Comparison of ENCODE assay signal across 8 mouse cellular contexts in genomic region chr16:90995023-90995422, GRCm38 (mm10). TPM values are rescaled to one million over a fixed set of nuclear protein-coding genes. Genes with fewer than 3 reads are reported as not detected.
A peak's percentile ranks its signal among the peaks of the same experiment; 100 is the strongest.
DNase-seq lines count a peak whose midpoint lies in the region; ATAC-seq and TF ChIP-seq lines count a peak whose summit lies in the region.

No protein-coding gene starts in this region.

- 39% methylated on average over 4 of the region's 4 CpGs for WGBS in kidney, adult 2 months
- WGBS in kidney, embryonic 15.5 days = 34% methylated on average over 4 of the region's 4 CpGs
- WGBS in macrophage (ENCODE audit: missing documents) = 0% methylated on average over 4 of the region's 4 CpGs

- no peak for TF ChIP-seq POLR2A in kidney, adult 2 months (IDR thresholded peaks at IDR 0.05; ENCODE audit: low read depth, low read length)

- H3K9ac ChIP-seq in kidney, embryonic 15.5 days = no peak overlapping the region

- no peaks in the 10 kb centered on the region for H3K27me3 ChIP-seq in kidney, adult 2 months (replicated peaks; ENCODE audit: control insufficient read depth, insufficient read depth, low read length)
- H3K27me3 ChIP-seq in kidney, embryonic 15.5 days = no peaks in the 10 kb centered on the region

- H3K4me1 ChIP-seq in kidney, adult 2 months (ENCODE audit: control insufficient read depth, insufficient read depth, low read length) = peaks cover 22% of the 10 kb centered on the region
- peaks cover 5% of the 10 kb centered on the region; the same call in 1 of the 2 replicates for H3K4me1 ChIP-seq in kidney, embryonic 15.5 days
- H3K4me1 ChIP-seq in brown adipose tissue, adult 24 weeks (ENCODE audit: control insufficient read depth, insufficient read depth, insufficient read length, low read length) = peaks cover 5% of the 10 kb centered on the region

- H3K9me3 ChIP-seq in kidney, embryonic 15.5 days (replicated peaks) = no peaks in the 10 kb centered on the region

- no peaks in the 10 kb centered on the region; the same call in 1 of the 2 replicates for H3K36me3 ChIP-seq in kidney, adult 2 months (ENCODE audit: control insufficient read depth, insufficient read depth, low read length)
- peaks cover 7% of the 10 kb centered on the region for H3K36me3 ChIP-seq in kidney, embryonic 15.5 days
- peaks cover 35% of the 10 kb centered on the region for H3K36me3 ChIP-seq in macrophage (ENCODE audit: inconsistent target)

- H3K27ac ChIP-seq in kidney, adult 2 months (ENCODE audit: insufficient read depth, low read depth, low read length) = 0 out of 2 replicates have a peak overlapping the region, but pooled peaks have one; percentile 20
- H3K27ac ChIP-seq in kidney, embryonic 15.5 days = no peak overlapping the region
- H3K27ac ChIP-seq in brown adipose tissue, adult 24 weeks (replicated peaks; ENCODE audit: low read depth, low read length) = peak overlapping the region; percentile 46
- peak overlapping the region; percentile 87 for H3K27ac ChIP-seq in macrophage

- ATAC-seq in kidney, embryonic 15.5 days (replicated peaks; ENCODE audit: low FRiP score) = no peak
- peak; percentile 61 to 78; a peak in 2 of 4 replicates for ATAC-seq in hematopoietic stem cell, adult 5-6 weeks (replicated peaks in 1 of 2; ENCODE audit: insufficient read depth in 1 of 2, low FRiP score in 2 of 2, low TSS enrichment in 1 of 2, low read depth in 1 of 2, poor library complexity in 2 of 2, severe bottlenecking in 2 of 2)

- DNase-seq in kidney, adult 2 months = peak; percentile 48
- no peak for DNase-seq in layer of hippocampus, adult 9-11 months
- DNase-seq in retina, postnatal 1 day = no peak
- no peak for DNase-seq in cerebellum, postnatal 10 days

- H3K4me3 ChIP-seq in kidney, adult 2 months (ENCODE audit: insufficient read depth, low read depth, low read length) = no peak overlapping the region
- H3K4me3 ChIP-seq in kidney, embryonic 15.5 days (replicated peaks) = no peak overlapping the region
- H3K4me3 ChIP-seq in brown adipose tissue, adult 24 weeks (ENCODE audit: insufficient read depth, low read depth, low read length) = no peak overlapping the region
- peak overlapping the region; percentile 11; the same call in 1 of the 2 replicates for H3K4me3 ChIP-seq in macrophage (ENCODE audit: inconsistent target)

- TF ChIP-seq CTCF in kidney, adult 2 months (conservative IDR thresholded peaks at IDR 0.05; ENCODE audit: insufficient read depth, insufficient read length, low read depth, low read length) = no peak

- no peak overlapping the region for H3K4me2 ChIP-seq in kidney, embryonic 15.5 days

- H3K79me2 ChIP-seq in macrophage (ENCODE audit: inconsistent target) = peaks cover 97% of the 10 kb centered on the region

RNA-seq across cellular contexts. Expression of gene Synj1, which starts 16.1 kb away (rescaled TPM):
- polyA plus RNA-seq in kidney, adult 2 months (2012; rRNA removed) = 20.4 and 24.8 TPM in 2 replicates
- 13.0 and 14.4 TPM in 2 replicates for polyA plus RNA-seq in kidney, embryonic 15.5 days (2015; fragmentation: Nextera tagmentation; extraction: Ambion mirVana)
- 9.6 and 11.7 TPM in 2 replicates for polyA plus RNA-seq in brown adipose tissue, adult 24 weeks (2012; ENCODE audit: insufficient read depth, insufficient read length, missing spikeins)
- 29.6 and 37.5 TPM in 2 replicates for total RNA-seq in hematopoietic stem cell, adult 5-6 weeks (2017)
- total RNA-seq in macrophage (2018; cell fraction: chromatin; rRNA removed) = 100 to 1,000 TPM; 395 to 919 (median 673) TPM
- 100 to 1,000 TPM; 127 to 236 (median 170) TPM for total RNA-seq in macrophage (2018; cell fraction: cytosol; rRNA removed)
- total RNA-seq in macrophage (2018; cell fraction: nucleus; rRNA removed) = 100 to 1,000 TPM; 254 to 727 (median 441) TPM
- polyA plus RNA-seq in macrophage (2018) = 79.6 to 138 TPM (median 127 TPM) in 3 replicates

RNA-seq across cellular contexts. Expression of gene Paxbp1, which starts 49.3 kb away (rescaled TPM):
- 13.3 and 13.6 TPM in 2 replicates for polyA plus RNA-seq in kidney, adult 2 months (2012; rRNA removed)
- polyA plus RNA-seq in kidney, embryonic 15.5 days (2015; fragmentation: Nextera tagmentation; extraction: Ambion mirVana) = 52.8 and 55.7 TPM in 2 replicates
- polyA plus RNA-seq in brown adipose tissue, adult 24 weeks (2012; ENCODE audit: insufficient read depth, insufficient read length, missing spikeins) = 13.5 and 24.4 TPM in 2 replicates
- total RNA-seq in hematopoietic stem cell, adult 5-6 weeks (2017) = 136 and 140 TPM in 2 replicates
- 100 to 1,000 TPM; 359 to 787 (median 644) TPM for total RNA-seq in macrophage (2018; cell fraction: chromatin; rRNA removed)
- total RNA-seq in macrophage (2018; cell fraction: cytosol; rRNA removed) = 10 to 100 TPM in 25 of 26 experiments, 1 to 10 TPM in 1; 9.1 to 46.0 (median 13.5) TPM
- total RNA-seq in macrophage (2018; cell fraction: nucleus; rRNA removed) = 100 to 1,000 TPM; 196 to 518 (median 362) TPM
- polyA plus RNA-seq in macrophage (2018) = 23.7 to 51.4 TPM (median 36.2 TPM) in 3 replicates
